Mouse (Mus musculus): ENCODE measurements around the gene Cacng6.

Cacng6 gene

GRCm38 (mm10) chr7:3457841-3458217 lies 33.8 kb downstream of the Cacng6 start:
- DNase-seq (ENCODE audit: inconsistent age in 2 of 2, low spot score in 1 of 2): peak; percentile 77 to 79

DNA sequence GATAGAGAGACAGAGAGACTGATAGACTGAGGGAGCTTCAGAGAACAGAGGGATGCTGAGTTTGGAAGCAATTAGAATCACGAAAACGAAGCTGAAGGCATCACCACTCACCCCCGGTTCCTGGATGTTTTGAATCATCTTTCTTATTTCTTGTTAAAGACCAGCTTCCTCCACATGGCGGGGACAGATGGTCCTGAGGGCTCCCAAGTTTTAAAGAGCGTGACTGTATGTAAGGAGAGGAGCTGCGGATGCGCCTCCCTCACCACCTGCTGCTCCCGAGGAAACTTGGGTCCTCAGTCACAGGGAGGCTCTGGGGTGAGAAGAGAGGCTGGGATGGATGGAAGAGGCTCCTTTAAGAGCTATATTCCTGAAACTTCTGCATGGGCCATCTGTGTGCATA lies 36.3 kb downstream of the Cacng6 start:
- DNase-seq (ENCODE audit: inconsistent age in 2 of 2, low spot score in 1 of 2): no peak

DNA sequence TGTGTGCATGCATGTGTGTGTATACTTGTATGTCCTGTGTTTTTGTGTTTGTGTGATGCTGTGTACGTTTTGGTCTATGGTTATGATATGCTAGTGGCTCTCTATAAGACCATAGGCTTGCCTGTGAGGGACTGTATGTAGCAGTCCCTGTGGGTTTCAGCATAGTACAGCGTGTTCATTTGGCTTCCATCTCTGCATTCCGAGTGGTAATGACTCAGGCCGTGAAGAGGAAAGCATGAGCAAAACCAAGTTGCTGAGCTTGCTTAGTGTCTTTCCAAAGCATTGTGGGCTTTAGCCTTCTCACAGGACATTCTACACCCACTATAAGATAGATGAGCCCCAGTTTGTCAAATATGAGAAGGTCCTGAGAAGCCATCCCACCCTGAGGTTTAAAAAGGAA lies 39.3 kb downstream of the Cacng6 start:
- DNase-seq (ENCODE audit: inconsistent age in 2 of 2, low spot score in 1 of 2): no peak

- DNase-seq (ENCODE audit: inconsistent age in 2 of 2, low spot score in 1 of 2): no peak
These were observed 44.6 kb downstream of the Cacng6 start for GRCm38 (mm10) chr7:3468614-3469013.

GRCm38 (mm10) chr7:3472774-3473173 lies 48.8 kb downstream of the Cacng6 start:
- DNase-seq (ENCODE audit: inconsistent age in 2 of 2, low spot score in 1 of 2): no peak

GRCm38 (mm10) chr7:3474291-3475080 lies 50.5 kb downstream of the Cacng6 start:
- peak in 1 of 2 experiments; percentile 35 for DNase-seq (ENCODE audit: inconsistent age in 2 of 2, low spot score in 1 of 2)

GRCm38 (mm10) chr7:3476728-3477127 lies 52.7 kb downstream of the Cacng6 start:
- no peak for DNase-seq (ENCODE audit: inconsistent age in 2 of 2, low spot score in 1 of 2)

DNA sequence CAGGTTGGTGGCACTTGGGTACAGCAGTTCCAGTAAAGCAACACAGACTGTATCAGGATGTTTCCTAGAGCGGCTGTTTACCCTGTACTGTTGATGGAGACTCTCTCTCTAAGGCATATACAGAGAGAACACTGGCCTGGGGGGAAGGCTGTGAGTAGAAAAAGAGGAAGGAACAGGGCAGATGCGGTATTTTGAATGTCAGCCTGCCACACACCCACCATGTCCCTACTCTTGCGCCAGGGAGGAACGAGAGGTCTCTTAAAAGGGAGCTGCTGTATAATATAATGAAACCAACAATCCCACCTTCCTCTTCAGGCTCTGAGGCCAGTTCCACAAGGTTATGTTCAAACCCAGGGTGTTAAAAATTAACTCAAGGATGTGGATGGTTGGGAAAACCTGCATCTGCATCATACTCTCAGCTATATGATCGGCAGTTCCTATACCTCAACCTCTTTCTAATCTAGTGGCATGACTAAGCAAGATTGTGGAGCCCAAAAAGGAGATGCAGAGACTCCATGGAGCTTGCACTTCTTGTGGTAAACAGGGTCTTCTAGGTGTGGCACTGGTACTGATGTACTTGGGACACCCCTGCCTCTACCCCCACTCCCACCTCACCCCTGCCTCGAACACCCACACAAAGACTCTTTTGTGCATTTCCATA lies 58.1 kb downstream of the Cacng6 start:
- DNase-seq (ENCODE audit: inconsistent age in 2 of 2, low spot score in 1 of 2): no peak

All from adrenal gland, adult (tissue).